Mouse (Mus musculus): ENCODE measurements around the gene Bap1. TPM values are rescaled to one million over a fixed set of nuclear protein-coding genes. Genes with fewer than 3 reads are reported as not detected.

The Bap1 gene
- polyA plus RNA-seq, 3 experiments from 2014 or later = 23.6 to 28.7 (median 28.3) TPM

Other genes starting within 250 kb of the Bap1 start
- 100 to 1,000 TPM; 297 to 353 (median 327) TPM for gene Spcs1, start 249.8 kb upstream of the Bap1 start, polyA plus RNA-seq (2017; shearing (Covaris generic))
- gene Pbrm1, start 232.3 kb upstream of the Bap1 start, polyA plus RNA-seq (2017; shearing (Covaris generic)) = 10 to 100 TPM; 45.2 to 57.3 (median 54.1) TPM
- 10 to 100 TPM; 48.2 to 99.0 (median 80.0) TPM for gene Gnl3, start 232.3 kb upstream of the Bap1 start, polyA plus RNA-seq (2017; shearing (Covaris generic))
- gene Smim4, start 122.5 kb upstream of the Bap1 start, polyA plus RNA-seq (2017; shearing (Covaris generic)) = 10 to 100 TPM; 48.6 to 86.1 (median 85.5) TPM
- gene Nt5dc2, start 120.4 kb upstream of the Bap1 start, polyA plus RNA-seq (2017; shearing (Covaris generic)) = not detected
- gene Stab1, start 82.8 kb upstream of the Bap1 start, polyA plus RNA-seq (2017; shearing (Covaris generic)) = 1 to 10 TPM; 1.9 to 4.1 (median 2.8) TPM
- not detected for gene Tnnc1, start 43.1 kb upstream of the Bap1 start, polyA plus RNA-seq (2017; shearing (Covaris generic))
- 100 to 1,000 TPM in 2 of 3 experiments, 10 to 100 TPM in 1; 77.1 to 218 (median 164) TPM for gene Nisch, start 34.5 kb upstream of the Bap1 start, polyA plus RNA-seq (2017; shearing (Covaris generic))
- not detected for gene Sema3g, start 33.6 kb upstream of the Bap1 start, polyA plus RNA-seq (2017; shearing (Covaris generic))
- 10 to 100 TPM; 11.8 to 13.2 (median 13.1) TPM for gene Phf7, start 133 bp upstream of the Bap1 start, polyA plus RNA-seq (2017; shearing (Covaris generic))
- gene Dnah1, start 72.4 kb downstream of the Bap1 start, polyA plus RNA-seq (2017; shearing (Covaris generic)) = not detected
- 10 to 100 TPM; 18.0 to 20.5 (median 18.9) TPM for gene Capn7, start 85.2 kb downstream of the Bap1 start, polyA plus RNA-seq (2017; shearing (Covaris generic))
- gene Sh3bp5, start 184.6 kb downstream of the Bap1 start, polyA plus RNA-seq (2017; shearing (Covaris generic)) = 10 to 100 TPM in 1 of 3 experiments, 1 to 10 TPM in 2; 5.4 to 11.5 (median 7.1) TPM
- gene Eaf1, start 242.9 kb downstream of the Bap1 start, polyA plus RNA-seq (2017; shearing (Covaris generic)) = 10 to 100 TPM; 10.5 to 12.2 (median 10.7) TPM
- 10 to 100 TPM; 64.3 to 67.8 (median 65.6) TPM for gene Mettl6, start 243.6 kb downstream of the Bap1 start, polyA plus RNA-seq (2017; shearing (Covaris generic))